Mouse (Mus musculus) neural tube, embryonic 15.5 days (tissue): ENCODE measurements around the gene Cacna1i. TPM values are rescaled to one million over a fixed set of nuclear protein-coding genes. Genes with fewer than 3 reads are reported as not detected.

ENCODE experiments used
- ATAC-seq: fragments of 200-750 bp; cut with Nextera tagmentation; 2 replicates; pipeline ENCODE4 v1.8.0; 2017; ENCODE audit warnings: mild to moderate bottlenecking, moderate TSS enrichment, moderate library complexity; ENCODE audit not compliant: low FRiP score
- H3K27ac ChIP-seq: fragments of 300-500 bp; sonication (generic); replicated peaks from 2 replicates; pipeline ENCODE4 v1.5.1; 2015; ENCODE audit warnings: mild to moderate bottlenecking, inconsistent platforms
- H3K27me3 ChIP-seq: fragments of 300-500 bp; sonication (generic); replicated peaks from 2 replicates; pipeline ENCODE4 v1.6.1; 2015; ENCODE audit warnings: inconsistent platforms
- H3K36me3 ChIP-seq: fragments of 300-500 bp; sonication (generic); 2 replicates; pipeline ENCODE4 v1.6.1; 2015; ENCODE audit warnings: inconsistent platforms
- H3K4me1 ChIP-seq: fragments of 300-500 bp; sonication (generic); 2 replicates; pipeline ENCODE4 v1.6.1; 2015; ENCODE audit warnings: inconsistent platforms
- H3K4me2 ChIP-seq: fragments of 300-500 bp; sonication (generic); 2 replicates; pipeline ENCODE4 v1.6.1; 2015; ENCODE audit warnings: inconsistent platforms, mild to moderate bottlenecking, moderate library complexity
- H3K4me3 ChIP-seq: fragments of 300-500 bp; sonication (generic); replicated peaks from 2 replicates; pipeline ENCODE4 v1.5.1; 2015; ENCODE audit warnings: mild to moderate bottlenecking, inconsistent platforms
- H3K9ac ChIP-seq: fragments of 300-500 bp; sonication (generic); replicated peaks from 2 replicates; pipeline ENCODE4 v1.6.1; 2015; ENCODE audit warnings: mild to moderate bottlenecking, inconsistent platforms
- H3K9me3 ChIP-seq: fragments of 300-500 bp; sonication (generic); replicated peaks from 2 replicates; pipeline ENCODE4 v1.6.1; 2016; ENCODE audit warnings: inconsistent platforms
- WGBS: fragments of 180-500 bp; shearing (Covaris S2); methylation state at CpG from one replicate; pipeline ENCODE4 v1.1.7; 2015; ENCODE audit warnings: mixed read lengths; 5-methylcytosine and 5-hydroxymethylcytosine counted together
- polyA plus RNA-seq: library from polyadenylated mRNA; unstranded; fragments of >200 nt; fragmentation: Nextera tagmentation; extraction: Ambion mirVana; gene quantifications from 2 replicates; pipeline ENCODE4 v1.2.1, GENCODE M21; 2015

Cacna1i gene
- polyA plus RNA-seq, 1 experiment from 2014 or later: 0.79 TPM

DNA sequence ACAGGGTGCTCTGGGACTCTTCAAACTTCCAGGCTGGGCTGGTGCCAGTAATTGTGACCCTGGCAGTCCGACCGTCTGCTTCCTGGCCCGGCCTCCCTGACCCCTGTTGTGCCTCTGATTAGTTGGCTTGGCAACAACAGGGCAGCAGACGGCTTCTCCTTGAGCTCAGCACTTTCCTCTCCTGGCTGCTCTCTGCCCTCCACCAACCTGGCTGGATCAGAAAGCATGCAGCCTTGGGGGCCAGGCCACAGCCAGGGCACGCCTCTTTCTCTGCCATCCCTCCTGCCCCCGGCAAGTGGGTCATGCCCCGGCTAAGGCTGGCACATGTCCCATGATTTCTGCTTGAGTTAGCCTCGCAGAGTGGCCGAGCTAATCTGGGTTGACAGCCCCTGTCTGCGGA, 56.0 kb downstream of the Cacna1i start:
- Histone ChIP-seq H3K9me3 (no peaks in the 10 kb centered on the region), H3K36me3 (no peaks in the 10 kb centered on the region), H3K4me1 (peaks cover 11% of the 10 kb centered on the region), H3K9ac (no peak overlapping the region), H3K4me2 (no peak overlapping the region), H3K27me3 (no peaks in the 10 kb centered on the region), H3K4me3 (no peak overlapping the region), H3K27ac (no peak overlapping the region)
- WGBS: 56% methylated on average over 10 of the region's 10 CpGs
- ATAC-seq: no peak

DNA sequence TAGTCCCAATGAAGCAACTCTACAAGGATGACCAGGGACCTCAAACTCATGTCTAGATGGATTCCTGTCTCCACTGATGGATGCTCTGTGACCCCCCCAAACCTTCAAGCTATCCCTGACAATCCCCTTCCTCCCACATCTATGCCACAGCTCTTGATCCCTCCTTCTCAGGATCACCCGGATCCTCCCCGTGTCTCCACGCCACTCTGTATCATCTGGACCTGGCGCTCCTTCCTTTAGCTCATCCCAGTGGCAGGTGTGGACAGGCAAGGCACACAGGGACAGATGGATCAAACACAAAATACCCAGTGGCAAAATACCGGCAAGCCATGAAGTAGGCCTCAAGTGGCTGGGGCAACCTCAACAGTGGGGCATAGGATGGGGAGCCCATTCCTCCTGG, 56.7 kb downstream of the Cacna1i start:
- no peaks in the 10 kb centered on the region for H3K9me3 ChIP-seq
- no peak overlapping the region for H3K4me3 ChIP-seq
- no peak overlapping the region for H3K27ac ChIP-seq
- H3K4me1 ChIP-seq: peaks cover 11% of the 10 kb centered on the region
- H3K4me2 ChIP-seq: no peak overlapping the region
- H3K36me3 ChIP-seq: no peaks in the 10 kb centered on the region
- ATAC-seq: no peak
- H3K9ac ChIP-seq: no peak overlapping the region
- WGBS: 97% methylated on average over 5 of the region's 5 CpGs
- H3K27me3 ChIP-seq: no peaks in the 10 kb centered on the region

- no peak overlapping the region for H3K27ac ChIP-seq
- ATAC-seq: no peak
- WGBS: 38% methylated on average over 7 of the region's 7 CpGs
These were observed 59.5 kb downstream of the Cacna1i start for GRCm38 (mm10) chr15:80346510-80346909.

GRCm38 (mm10) chr15:80350431-80350830, 63.4 kb downstream of the Cacna1i start:
- 84% methylated on average over 5 of the region's 5 CpGs for WGBS
- no peaks in the 10 kb centered on the region for H3K36me3 ChIP-seq
- H3K4me2 ChIP-seq: no peak overlapping the region
- no peaks in the 10 kb centered on the region for H3K9me3 ChIP-seq
- peaks cover 11% of the 10 kb centered on the region for H3K4me1 ChIP-seq
- H3K4me3 ChIP-seq: no peak overlapping the region
- H3K27me3 ChIP-seq: no peaks in the 10 kb centered on the region
- ATAC-seq: no peak
- H3K9ac ChIP-seq: no peak overlapping the region
- no peak overlapping the region for H3K27ac ChIP-seq

More at GRCm38 (mm10) chr15:80346510-80346909, 59.5 kb downstream of the Cacna1i start:
- no peak overlapping the region for H3K9ac ChIP-seq
- H3K27me3 ChIP-seq: no peaks in the 10 kb centered on the region
- no peaks in the 10 kb centered on the region for H3K9me3 ChIP-seq
- no peak overlapping the region for H3K4me3 ChIP-seq
- H3K36me3 ChIP-seq: no peaks in the 10 kb centered on the region
- no peak overlapping the region for H3K4me2 ChIP-seq
- H3K4me1 ChIP-seq: peaks cover 11% of the 10 kb centered on the region

DNA sequence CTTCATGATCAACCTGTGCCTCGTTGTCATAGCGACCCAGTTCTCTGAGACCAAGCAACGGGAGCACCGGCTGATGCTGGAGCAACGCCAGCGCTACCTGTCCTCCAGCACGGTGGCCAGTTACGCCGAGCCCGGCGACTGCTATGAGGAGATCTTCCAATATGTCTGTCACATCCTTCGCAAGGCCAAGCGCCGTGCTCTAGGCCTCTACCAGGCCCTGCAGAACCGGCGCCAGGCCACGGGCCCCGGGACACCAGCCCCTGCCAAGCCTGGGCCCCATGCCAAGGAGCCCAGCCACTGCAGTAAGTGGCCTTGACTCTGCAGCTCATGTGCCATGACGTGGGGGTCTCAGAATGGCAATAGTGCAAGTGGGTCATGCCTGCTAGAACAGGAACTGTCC, 71.8 kb downstream of the Cacna1i start:
- ATAC-seq: no peak
- 82% methylated on average over 19 of the region's 19 CpGs for WGBS

DNA sequence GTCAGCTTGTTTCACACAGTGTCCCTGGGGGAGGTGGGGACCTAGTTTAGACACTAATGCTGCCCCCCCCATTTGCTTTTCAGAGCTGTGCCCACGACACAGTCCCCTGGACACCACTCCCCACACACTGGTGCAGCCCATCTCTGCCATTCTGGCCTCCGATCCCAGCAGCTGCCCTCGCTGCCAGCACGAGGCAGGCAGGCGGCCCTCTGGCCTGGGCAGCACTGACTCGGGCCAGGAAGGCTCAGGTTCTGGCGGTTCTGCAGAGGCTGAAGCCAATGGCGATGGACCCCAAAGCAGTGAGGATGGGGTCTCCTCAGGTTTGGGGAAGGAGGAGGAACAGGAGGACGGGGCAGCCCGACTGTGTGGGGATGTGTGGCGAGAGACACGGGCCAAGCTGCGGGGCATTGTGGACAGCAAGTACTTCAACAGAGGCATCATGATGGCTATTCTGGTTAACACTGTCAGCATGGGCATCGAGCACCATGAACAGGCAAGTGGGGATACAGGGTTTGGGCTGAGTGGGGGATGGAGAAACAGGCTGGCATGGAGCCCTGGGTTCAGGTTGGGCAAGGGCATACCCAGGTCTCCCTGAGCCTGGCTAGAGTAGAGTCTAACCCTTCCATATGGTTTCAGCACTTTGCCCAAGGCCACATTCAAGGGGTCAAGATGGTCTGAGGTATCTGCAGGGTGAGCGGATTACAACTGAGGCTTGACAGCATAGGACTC, 74.9 kb downstream of the Cacna1i start:
- Histone ChIP-seq H3K4me2 (no peak overlapping the region), H3K36me3 (no peaks in the 10 kb centered on the region), H3K27ac (peak overlapping the region; percentile 23; the same call in 1 of the 2 replicates), H3K27me3 (no peaks in the 10 kb centered on the region), H3K4me3 (no peak overlapping the region), H3K9me3 (no peaks in the 10 kb centered on the region), H3K9ac (no peak overlapping the region), H3K4me1 (peaks cover 6% of the 10 kb centered on the region)
- 91% methylated on average over 15 of the region's 15 CpGs for WGBS
- no peak for ATAC-seq

More for the DNA sequence above, 71.8 kb downstream of the Cacna1i start:
- Histone ChIP-seq H3K4me3 (no peak overlapping the region), H3K4me1 (no peaks in the 10 kb centered on the region; the same call in 1 of the 2 replicates), H3K27me3 (no peaks in the 10 kb centered on the region), H3K4me2 (no peak overlapping the region), H3K36me3 (no peaks in the 10 kb centered on the region), H3K9ac (no peak overlapping the region), H3K27ac (no peak overlapping the region), H3K9me3 (no peaks in the 10 kb centered on the region)

GRCm38 (mm10) chr15:80362509-80363172, 75.6 kb downstream of the Cacna1i start:
- Histone ChIP-seq H3K27ac (peak overlapping the region; percentile 23; the same call in 1 of the 2 replicates), H3K4me2 (no peak overlapping the region), H3K27me3 (no peaks in the 10 kb centered on the region), H3K4me1 (peaks cover 10% of the 10 kb centered on the region), H3K9ac (no peak overlapping the region), H3K4me3 (no peak overlapping the region), H3K36me3 (no peaks in the 10 kb centered on the region), H3K9me3 (no peaks in the 10 kb centered on the region)
- no peak; the same call in 1 of the 2 replicates for ATAC-seq
- 55% methylated on average over 8 of the region's 8 CpGs for WGBS

DNA sequence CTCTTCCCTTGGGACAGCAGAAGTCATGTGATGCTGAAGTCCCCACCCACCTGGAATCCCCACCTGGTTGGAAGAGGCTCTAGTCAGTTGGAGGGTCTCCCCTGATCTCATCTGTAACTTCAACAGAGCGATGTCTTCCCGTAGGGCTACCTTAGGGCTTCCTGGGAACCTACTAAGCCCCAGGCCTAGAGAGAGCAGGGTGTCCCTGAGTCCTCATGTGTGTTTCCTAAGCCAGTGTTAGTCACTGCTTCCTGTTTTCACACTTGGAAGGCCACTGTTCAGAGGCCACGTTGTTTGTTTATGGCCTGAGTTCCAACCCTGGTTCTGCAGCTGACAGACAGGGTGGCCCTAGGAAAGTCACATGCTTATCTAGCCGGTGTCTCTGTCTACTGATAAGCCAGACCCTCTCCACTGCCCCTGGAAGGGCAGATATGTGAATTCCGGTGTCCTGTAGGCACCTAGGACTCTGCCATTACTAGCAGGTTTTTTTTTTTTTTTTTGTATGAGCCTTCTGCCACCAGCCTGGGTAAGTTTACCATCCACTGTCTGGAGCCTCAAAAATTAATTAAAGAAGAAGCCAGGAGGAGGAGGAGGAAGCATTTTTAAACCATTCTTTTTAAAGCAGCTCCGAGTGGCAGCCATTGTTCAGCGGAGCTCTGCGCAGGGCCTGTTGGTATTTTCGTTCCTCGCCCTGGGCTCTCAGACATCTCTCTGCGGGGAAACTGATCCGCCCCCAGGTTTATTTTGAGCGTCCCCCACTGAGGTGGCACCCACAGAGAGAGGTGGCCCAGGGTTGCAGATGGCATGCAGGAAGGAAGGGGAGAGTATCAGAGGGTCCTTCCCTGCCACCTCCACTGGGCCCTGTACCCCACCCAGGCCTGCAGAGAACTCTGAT, 77.0 kb downstream of the Cacna1i start:
- Histone ChIP-seq H3K4me1 (peaks cover 10% of the 10 kb centered on the region), H3K27ac (no peak overlapping the region), H3K27me3 (no peaks in the 10 kb centered on the region), H3K4me3 (no peak overlapping the region), H3K9me3 (no peaks in the 10 kb centered on the region), H3K4me2 (no peak overlapping the region), H3K9ac (no peak overlapping the region), H3K36me3 (no peaks in the 10 kb centered on the region)
- no peak for ATAC-seq
- 77% methylated on average over 13 of the region's 13 CpGs for WGBS

GRCm38 (mm10) chr15:80366899-80367298, 79.9 kb downstream of the Cacna1i start:
- H3K4me1 ChIP-seq: peaks cover 10% of the 10 kb centered on the region
- H3K27ac ChIP-seq: peak overlapping the region; percentile 51; the same call in 1 of the 2 replicates
- H3K4me2 ChIP-seq: no peak overlapping the region
- no peaks in the 10 kb centered on the region for H3K36me3 ChIP-seq
- no peak overlapping the region for H3K4me3 ChIP-seq
- no peaks in the 10 kb centered on the region for H3K9me3 ChIP-seq
- 23% methylated on average over 16 of the region's 16 CpGs for WGBS
- no peak overlapping the region for H3K9ac ChIP-seq
- no peak; the same call in 1 of the 2 replicates for ATAC-seq
- no peaks in the 10 kb centered on the region for H3K27me3 ChIP-seq

DNA sequence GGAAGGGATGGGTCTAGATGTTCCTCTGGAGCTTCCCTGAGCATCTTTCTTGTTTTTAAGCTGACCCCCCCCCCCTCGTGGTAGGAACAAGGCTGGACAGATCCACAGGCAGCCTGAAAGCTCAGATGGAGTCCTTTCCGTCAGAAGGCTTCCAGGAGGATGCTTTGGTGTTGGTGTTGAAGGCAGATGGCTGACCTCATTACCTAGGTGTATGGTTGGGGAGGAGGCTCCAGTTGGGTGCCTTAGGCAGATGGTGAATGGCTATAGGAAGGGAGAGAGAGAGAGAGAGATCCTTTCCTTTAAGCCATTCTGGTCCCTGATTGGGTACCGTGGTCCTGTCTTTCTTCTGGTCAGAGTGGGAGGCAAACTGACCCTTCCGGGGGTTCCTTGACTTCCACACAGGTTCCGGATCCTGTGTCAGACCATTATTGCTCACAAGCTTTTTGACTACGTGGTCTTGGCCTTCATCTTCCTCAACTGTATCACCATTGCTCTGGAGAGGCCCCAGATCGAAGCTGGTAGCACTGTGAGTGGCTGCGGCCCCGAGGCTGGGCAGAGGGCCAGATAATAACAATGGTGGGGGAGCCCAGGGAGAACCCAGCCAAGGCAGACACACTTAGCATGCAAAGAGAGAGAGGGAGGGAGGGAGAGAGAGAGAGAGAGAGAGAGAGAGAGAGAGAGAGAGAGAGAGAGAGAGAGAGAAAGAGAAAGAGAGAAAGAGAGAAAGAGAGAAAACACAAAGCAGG, 86.4 kb downstream of the Cacna1i start:
- Histone ChIP-seq H3K4me3 (no peak overlapping the region), H3K27ac (no peak overlapping the region), H3K36me3 (peaks cover 4% of the 10 kb centered on the region; the same call in 1 of the 2 replicates), H3K4me1 (no peaks in the 10 kb centered on the region), H3K9me3 (no peaks in the 10 kb centered on the region), H3K9ac (no peak overlapping the region), H3K27me3 (no peaks in the 10 kb centered on the region), H3K4me2 (no peak overlapping the region)
- ATAC-seq: no peak
- WGBS: 62% methylated on average over 9 of the region's 9 CpGs

DNA sequence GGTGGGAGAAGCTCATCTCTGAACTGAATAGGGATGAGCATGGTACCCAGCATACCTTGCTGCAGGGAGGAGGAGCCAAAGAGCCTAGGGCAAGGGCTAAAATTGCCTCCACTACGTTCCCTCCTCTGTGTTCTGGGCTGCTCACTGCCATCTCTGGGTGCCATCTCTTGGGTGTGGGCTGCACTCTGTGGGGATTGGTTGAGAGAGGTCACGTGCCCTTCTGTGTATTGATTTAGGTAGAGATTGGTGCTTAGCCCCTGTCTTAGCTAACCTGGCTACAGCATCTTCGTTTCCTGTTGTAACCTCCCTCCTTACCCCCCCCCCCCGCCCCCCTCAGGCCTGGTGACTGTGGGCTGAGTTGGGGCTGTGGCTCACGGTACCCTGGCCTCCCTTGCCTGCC, 87.8 kb downstream of the Cacna1i start:
- 74% methylated on average over 5 of the region's 5 CpGs for WGBS
- Histone ChIP-seq H3K4me3 (no peak overlapping the region), H3K27me3 (no peaks in the 10 kb centered on the region)

More for the DNA sequence above, 87.8 kb downstream of the Cacna1i start:
- Histone ChIP-seq H3K9me3 (no peaks in the 10 kb centered on the region), H3K36me3 (peaks cover 14% of the 10 kb centered on the region), H3K4me2 (no peak overlapping the region), H3K9ac (no peak overlapping the region), H3K27ac (no peak overlapping the region), H3K4me1 (no peaks in the 10 kb centered on the region)
- no peak for ATAC-seq
